Mouse (Mus musculus): ENCODE results near the gene Arntl2. TPM values are rescaled to one million over a fixed set of nuclear protein-coding genes. Genes with fewer than 3 reads are reported as not detected.
A peak's percentile ranks its signal among the peaks of the same experiment; 100 is the strongest.
"Not testable (repeated sequence)": the region's sequence is repeated elsewhere in the genome, so short reads cannot be mapped to it uniquely, and the experiment has no call there.

The Arntl2 gene
- total RNA-seq, 2 experiments from 2014 or later: 5.8 to 8.3 TPM

DNA sequence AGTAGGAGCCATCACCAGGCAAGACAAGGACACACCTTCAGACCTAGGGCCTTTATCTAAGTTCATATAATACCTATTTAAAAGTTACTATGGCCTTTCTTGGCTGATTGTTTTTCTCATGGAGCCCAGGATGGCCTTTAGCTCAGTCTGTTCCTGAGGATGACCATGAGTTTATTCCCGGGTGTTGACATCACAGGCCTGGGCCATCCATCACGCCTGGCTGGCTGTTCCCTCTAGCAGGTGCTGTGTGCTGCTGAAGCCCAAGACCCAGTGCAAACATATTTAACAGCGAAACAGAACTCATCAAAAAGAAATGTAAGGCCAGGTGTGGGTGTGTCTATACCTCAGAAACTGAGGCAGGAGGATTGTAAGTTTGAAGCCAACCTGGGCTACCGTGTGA, 43.0 kb downstream of the Arntl2 start:
- intact Hi-C loops (cut with DNase I): loop anchor here (10.0 kb wide), 1 partner anchor 276 kb away; no protein-coding TSS in a partner anchor
- no peak for DNase-seq (ENCODE audit: low spot score in 2 of 2)

DNA sequence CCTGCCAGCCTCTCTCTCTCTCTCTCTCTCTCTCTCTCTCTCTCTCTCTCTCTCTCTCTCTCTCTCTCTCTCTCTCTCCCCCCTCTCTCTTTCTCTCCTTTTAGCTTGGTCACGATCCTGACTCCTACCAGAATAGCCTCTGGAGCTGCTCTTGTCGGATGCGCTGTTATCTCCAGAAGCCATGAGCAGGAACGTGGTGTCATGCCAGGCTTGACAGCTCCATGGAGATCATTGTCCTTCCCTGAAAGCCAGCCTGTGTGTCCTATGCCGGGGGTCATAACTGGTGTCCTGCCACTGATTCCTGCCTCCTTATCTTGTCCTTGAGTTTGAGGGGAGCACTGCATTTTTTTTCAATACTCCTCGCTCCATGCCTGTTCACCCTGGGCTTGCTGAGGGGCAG, 49.0 kb downstream of the Arntl2 start:
- intact Hi-C loops (cut with DNase I): no loop called here
- DNase-seq (ENCODE audit: low spot score in 2 of 2): no peak

DNA sequence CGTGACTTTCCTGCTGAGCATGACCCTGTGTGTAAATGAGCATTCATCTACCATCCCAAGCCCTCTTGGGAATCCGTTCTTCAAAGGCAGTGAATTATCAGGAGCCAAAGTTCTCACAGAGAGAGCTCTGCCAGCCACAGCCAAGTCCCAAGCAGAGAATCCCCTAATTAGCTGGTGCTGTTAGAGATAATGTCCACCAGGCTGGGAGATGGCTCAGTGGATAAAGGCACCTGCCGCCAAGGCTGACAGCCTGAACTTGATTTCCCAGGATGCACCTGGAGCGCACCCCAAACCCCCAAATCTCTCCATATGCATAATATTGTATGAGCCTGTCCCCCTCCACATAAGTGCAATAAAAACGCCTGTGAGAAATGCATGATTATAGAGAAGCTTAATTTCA, 49.5 kb downstream of the Arntl2 start:
- intact Hi-C loops (cut with DNase I): no loop called here

DNA sequence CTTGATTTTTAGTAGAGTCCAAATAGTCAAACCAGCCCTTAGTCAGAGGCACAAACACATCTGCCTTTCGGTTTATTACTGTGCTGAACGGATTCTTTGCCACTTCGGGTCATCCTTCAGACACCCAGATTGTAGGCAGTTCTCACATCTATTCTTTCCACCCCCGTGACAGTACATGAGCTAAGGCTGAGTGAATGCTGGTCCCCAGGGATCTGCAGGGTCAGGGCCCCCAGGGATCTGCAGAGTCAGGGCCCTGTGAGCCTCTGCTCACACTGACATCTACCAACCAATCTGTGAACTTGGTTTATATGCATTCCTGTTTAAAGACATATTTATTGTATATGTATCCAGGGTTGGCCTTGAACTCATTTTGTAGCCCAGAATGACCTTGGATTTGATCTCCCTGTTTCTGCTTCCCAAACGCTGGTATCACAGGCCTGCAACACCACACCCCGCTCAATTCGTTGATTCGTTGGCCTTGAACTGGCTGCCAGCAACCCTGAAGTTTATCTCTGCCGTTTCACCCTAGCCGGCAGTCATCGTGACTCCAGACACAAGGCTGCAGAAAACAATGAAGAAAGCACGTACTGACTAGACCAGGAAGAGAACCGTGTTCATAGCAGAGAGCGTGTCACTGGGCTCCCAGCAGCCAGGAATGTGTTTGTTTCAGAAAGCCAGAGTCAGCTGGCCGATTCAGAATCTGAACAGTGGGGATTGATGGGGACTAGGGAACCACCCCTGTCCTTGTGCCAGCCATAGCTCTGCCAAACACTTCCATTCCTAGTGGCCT, 50.3 kb downstream of the Arntl2 start:
- intact Hi-C loops (cut with DNase I): no loop called here
- no peak for DNase-seq (ENCODE audit: low spot score in 2 of 2)

More for the DNA sequence above, 49.5 kb downstream of the Arntl2 start:
- no peak for DNase-seq (ENCODE audit: low spot score in 2 of 2)

DNA sequence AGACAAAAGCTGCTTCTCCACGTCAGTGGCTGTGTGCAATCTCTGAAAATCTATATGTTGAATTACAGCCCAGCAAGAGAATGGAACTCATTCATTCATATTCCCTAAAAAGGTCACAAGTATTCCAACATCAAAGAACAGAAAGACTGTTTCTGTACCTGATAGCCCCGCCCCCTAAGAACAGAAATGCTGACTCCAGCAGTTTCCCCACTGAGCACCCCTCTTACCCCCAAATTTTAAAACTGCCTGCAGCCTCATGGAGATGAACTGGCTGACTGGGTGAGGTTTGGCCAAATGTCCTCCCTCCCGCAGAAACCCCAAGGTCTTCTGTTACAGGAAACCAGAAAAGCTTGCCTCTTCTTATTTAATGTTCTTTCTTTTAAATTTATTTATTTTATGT, 51.5 kb downstream of the Arntl2 start:
- intact Hi-C loops (cut with DNase I): no loop called here
- DNase-seq (ENCODE audit: low spot score in 2 of 2): no peak

DNA sequence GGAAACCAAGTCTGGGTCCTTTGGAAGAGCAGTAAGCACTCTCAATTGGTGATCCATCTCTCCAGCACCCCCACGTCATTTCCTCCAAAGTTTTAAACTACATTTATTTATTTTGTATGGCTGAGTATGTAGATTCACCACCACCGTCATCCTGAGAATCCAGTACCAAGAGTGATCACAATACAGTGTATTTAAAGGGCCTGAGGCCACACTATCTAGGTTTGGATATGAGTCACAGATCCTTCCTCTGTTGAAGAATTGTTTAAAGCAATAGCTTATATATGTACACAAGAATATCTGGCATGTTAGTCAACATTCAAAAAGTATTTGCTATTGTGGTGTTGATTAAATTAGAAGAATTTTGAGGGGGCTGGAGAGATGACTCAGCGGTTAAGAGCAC, 52.4 kb downstream of the Arntl2 start:
- intact Hi-C loops (cut with DNase I): no loop called here
- no peak for DNase-seq (ENCODE audit: low spot score in 2 of 2)

DNA sequence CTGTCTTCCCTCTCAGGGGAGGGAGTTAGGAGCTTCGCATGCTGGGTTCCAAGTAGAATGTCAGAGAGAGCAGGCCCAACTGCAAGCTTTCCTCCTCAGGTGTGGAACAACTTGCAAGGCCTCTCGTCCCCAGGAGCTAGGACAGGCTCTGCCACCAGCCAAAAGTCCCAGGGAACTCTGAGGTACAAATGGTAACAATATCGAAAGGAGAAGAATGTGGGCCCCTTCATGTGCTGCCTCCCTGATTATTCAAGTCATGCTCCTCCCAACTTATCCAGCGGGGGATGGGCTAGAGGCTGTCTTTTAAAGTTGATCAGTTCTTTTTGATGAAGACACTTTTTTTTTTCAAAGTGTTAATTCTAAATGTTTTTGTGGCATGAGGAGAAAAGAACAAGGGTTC, 54.2 kb downstream of the Arntl2 start, which contains the start of gene Smco2:
TSS of gene Smco2 (plus strand) at position 55 of the 400 bp plus-strand sequence.
- intact Hi-C loops (cut with DNase I): no loop called here
- no peak for DNase-seq (ENCODE audit: low spot score in 2 of 2)

DNA sequence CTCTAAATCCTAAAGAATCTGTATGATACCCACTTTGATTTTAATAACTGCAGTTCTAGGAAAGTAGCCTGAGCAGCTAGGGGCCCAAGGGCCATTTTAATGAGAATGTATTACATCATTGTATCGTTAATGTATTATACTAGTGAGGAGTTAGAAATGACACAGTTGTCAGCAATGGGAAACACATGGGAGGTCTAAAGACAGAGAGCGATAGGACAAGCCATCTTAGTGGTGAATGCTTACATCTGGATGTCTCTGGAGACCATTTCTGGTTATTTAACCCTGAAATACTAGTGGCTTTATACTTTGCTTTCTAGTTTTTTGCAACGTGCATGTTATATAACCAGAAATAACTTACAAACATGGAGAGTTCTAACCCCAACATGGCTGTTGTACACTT, 56.1 kb downstream of the Arntl2 start:
- intact Hi-C loops (cut with DNase I): no loop called here
- no peak for DNase-seq (ENCODE audit: low spot score in 2 of 2)

DNA sequence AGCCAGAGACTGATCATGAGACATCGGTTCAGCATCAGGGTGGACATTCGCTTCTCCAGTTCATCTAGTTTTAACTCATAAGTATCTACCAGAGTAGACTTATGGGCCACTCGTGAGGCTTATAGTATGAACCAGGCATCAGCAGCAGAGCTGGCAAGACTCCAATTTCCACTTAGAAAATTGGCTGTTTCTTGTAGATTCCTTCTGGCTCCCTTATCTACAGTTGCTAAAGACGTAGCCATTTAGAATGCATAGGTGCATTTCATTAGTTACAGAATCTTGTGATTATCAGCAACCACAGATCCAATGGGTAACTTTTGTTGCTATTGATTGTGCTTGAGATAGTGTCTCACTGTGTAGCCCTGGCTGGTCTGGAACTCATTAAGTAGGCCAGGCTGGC, 56.9 kb downstream of the Arntl2 start:
- intact Hi-C loops (cut with DNase I): no loop called here
- DNase-seq (ENCODE audit: low spot score in 2 of 2): no peak

DNA sequence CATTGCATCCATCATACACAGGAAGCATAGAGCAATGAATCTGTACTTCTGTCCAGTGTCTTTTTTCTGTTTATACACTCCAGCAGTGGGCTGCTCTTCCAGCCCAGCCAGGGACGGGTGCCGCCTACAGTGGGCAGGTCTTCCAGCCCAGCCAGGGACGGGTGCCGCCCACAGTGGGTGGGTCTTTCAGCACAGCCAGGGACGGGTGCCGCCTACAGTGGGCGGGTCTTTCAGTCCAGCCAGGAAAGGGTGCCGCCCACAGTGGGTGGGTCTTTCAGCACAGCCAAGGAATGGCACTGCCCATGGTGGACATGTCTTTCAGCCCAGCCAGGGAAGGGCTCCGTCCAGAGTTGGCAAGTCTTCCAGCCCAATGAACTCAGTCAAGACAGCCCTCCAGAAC, 59.3 kb downstream of the Arntl2 start:
- no peak for DNase-seq (ENCODE audit: low spot score in 2 of 2)
- intact Hi-C loops (cut with DNase I): no loop called here

DNA sequence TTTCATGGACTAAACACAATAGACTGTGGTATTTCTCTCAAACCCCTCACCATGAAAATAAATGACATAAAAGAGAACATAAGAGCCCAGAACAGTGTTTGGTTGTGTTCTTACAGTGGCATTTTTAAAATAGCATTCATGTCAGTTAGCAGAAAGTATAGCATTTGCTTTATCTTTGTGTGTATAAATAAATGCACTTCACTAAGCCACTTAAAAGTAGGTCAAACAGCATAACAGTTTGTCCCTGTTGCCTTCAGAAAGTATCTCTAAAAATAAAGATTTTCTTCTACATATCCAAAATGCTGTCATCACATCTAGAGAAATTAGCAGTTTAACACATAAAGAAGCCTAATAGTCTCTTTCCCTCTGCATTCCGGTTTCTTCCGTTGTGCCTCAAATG, 61.5 kb downstream of the Arntl2 start:
- no peak for DNase-seq (ENCODE audit: low spot score in 2 of 2)
- intact Hi-C loops (cut with DNase I): no loop called here

DNA sequence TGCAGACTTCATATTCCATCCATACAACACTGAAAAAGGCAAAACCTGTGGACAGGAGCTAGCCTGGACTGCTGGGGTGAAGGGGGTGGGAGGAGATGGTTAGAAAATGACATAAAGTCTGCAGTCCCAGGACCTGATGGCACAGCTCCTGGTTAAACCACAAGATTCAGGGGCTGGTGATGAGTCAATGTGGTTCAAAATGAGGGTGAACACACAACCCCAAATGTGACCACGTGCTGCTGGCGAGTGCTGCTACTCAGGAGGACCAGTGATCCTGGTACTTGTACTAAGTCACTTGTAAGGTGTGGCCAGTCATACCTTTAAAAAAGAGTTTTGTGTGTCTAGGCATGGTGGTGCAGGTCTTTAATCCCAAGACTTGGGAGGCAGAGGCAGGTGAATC, 67.3 kb downstream of the Arntl2 start:
- no peak for DNase-seq (ENCODE audit: low spot score in 2 of 2)
- intact Hi-C loops (cut with DNase I): no loop called here

DNA sequence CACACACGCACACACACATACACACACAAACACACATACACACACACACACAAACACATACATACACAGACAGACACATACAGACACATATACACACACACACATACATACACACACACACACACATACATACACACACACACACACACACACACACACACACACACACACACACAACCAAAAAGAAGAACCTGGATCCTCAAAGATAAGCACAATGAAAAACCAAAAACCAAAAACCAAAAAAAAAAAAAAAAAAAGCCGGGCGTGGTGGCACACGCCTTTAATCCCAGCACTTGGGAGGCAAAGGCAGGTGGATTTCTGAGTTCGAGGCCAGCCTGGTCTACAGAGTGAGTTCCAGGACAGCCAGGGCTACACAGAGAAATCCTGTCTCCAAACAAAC, 68.5 kb downstream of the Arntl2 start:
- DNase-seq (ENCODE audit: low spot score in 2 of 2); intact Hi-C loops (cut with DNase I): not testable (repeated sequence)

DNA sequence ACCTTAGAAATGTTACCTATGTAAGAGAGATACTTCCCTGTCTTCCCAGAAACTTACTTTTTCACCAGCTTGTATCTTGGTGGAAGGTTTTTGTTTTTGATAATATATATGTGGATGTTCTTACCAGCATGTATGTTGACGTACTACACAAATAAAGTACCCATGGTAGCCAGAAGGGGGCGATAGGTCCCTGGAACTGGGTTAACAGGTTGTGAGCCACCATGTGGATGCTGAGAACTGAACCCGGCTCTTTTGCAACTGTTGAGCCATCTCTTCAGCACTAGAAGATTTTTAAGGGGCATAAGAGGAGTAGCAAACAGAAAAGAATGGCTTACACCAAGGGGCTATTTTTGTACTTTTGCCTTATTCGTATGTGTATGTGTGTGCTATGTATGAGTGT, 69.8 kb downstream of the Arntl2 start:
- no peak for DNase-seq (ENCODE audit: low spot score in 2 of 2)
- intact Hi-C loops (cut with DNase I): no loop called here

DNA sequence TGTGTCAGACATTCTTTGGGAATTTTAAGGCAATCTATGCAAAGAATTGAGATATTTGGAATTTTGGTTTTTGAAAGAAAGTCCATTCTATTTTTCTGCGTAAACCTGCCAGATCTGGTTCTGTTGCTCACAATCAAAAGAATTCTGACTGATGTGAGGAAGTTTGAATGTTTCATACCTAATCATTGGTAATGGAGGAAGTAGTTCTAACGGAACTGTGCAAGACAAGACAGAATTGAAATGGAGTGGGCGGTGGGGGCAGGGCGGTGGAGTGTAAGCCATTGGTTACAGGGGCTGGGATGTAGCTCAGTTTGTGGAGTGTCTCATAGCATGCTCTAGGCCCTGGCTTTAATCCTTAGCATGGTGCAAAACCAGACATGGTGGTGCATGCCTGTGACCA, 76.1 kb downstream of the Arntl2 start:
- DNase-seq (ENCODE audit: low spot score in 2 of 2): no peak
- intact Hi-C loops (cut with DNase I): no loop called here

DNA sequence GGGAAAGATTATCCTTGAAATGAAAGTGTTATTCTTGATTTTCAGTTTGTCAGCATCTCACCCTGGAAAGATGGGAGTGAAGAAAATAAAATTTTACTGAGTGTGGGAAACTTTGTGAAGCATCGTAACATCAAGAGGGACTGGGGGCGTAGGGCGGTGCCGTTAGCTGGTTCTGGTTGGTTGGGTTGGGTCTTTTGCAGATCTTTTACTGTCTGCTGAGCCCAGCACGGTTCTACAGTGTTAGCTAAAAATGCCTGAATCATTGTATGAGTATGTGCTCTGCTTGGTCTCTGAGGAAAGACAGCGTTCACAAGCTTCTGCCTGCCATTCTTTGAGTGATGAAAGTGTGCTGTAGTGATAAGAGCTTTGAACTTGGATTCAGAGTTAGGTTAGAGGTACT, 78.6 kb downstream of the Arntl2 start:
- intact Hi-C loops (cut with DNase I): no loop called here
- no peak for DNase-seq (ENCODE audit: low spot score in 2 of 2)

DNA sequence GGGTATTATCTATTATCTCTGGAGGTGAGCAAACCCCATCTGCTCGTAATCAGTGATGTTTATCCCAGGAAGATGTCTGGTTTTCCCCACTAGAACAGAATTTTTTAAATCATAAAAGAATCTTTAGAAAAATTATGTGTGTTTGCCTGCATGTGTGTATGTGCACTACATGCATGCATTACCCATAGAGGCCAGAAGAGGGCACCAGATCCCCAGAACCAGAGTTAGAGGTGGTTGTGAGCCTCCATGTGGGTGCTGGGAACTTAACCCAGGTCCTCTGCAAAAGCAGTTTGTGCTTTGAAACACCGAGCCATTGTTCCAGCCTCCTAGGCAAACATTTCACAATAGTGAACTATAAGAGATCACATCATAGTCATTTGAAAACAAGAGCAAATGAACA, 81.0 kb downstream of the Arntl2 start:
- intact Hi-C loops (cut with DNase I): loop anchor here (1.0 kb wide), 1 partner anchor 78 kb away; no protein-coding TSS in a partner anchor
- no peak for DNase-seq (ENCODE audit: low spot score in 2 of 2)

DNA sequence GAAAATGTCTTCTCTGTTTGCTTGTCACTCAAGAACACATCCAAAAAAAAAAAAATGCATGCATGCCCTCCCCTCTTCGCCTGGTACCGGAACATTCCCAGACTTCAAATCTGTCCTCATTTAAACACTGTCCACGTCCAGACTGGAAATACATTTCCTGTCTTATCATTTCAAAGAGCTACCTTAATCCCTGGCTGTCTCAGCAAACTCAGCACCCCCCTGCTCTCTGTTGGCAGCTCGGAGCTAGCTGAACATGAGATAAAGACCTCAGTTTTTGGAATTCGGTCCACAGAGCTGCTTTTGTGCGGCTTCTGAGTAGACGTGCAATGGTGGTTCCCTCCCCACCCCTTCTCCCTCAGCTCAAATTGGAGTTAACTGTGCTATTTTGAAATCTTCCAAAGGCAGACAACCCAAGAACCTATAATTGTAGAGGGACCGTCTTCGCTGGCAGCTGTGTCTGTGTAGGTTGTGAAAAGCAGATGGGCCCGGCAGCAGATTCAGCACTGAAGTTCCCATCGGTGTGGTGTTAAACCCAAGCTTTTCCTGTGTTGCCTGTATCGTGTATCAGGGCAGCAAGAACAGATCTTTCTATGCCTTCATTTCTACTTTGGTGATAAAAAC, 81.7 kb downstream of the Arntl2 start:
- intact Hi-C loops (cut with DNase I): loop anchor here (1.0 to 2.0 kb wide), 2 partner anchors 43 to 78 kb away; no protein-coding TSS in a partner anchor

DNA sequence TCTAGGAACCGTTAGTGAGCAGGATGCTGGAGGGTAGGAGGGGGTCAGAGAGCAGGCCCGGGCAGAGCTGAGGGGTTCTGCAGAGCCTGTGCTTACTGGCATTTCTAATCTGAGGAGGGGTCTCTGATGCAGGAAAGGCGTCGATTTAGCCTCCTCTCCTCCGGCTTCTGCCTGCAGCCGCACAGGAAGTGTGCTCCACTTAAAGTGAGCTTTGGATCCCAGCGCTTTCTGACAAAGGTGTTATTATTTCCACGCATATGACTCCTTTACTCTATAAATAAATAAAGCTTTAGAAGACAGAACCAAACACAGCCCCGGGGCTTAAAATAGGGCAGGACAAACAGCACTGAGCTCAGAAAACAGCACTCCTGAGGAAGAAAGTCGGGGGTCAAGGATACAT, 83.1 kb downstream of the Arntl2 start:
- no peak for DNase-seq (ENCODE audit: low spot score in 2 of 2)
- intact Hi-C loops (cut with DNase I): loop anchor here (2.0 kb wide), 1 partner anchor 44 kb away; no protein-coding TSS in a partner anchor

More for the DNA sequence above, 81.7 kb downstream of the Arntl2 start:
- peak; percentile 76 to 96 for DNase-seq (ENCODE audit: low spot score in 2 of 2)

DNA sequence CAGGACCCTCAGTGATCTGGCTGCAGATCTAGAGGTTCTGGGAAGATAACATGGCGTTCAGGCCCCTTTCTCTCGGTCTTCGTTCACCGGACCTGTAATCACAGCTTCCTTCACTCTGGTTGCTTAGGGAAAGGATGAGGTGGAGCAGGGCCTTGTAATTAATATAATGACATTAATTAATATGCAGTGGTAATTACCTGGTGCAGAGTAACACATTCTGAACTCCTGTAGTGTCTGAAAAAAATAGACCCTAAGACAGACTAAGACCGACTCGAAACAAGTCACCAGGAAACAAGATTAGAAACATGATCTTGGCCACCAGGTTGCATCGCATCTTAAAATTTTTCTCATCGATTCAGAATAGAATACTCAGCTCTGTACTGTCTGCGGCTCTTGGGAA, 84.0 kb downstream of the Arntl2 start:
- intact Hi-C loops (cut with DNase I): loop anchor here (2.0 kb wide), 1 partner anchor 45 kb away; no protein-coding TSS in a partner anchor
- no peak for DNase-seq (ENCODE audit: low spot score in 2 of 2)

DNA sequence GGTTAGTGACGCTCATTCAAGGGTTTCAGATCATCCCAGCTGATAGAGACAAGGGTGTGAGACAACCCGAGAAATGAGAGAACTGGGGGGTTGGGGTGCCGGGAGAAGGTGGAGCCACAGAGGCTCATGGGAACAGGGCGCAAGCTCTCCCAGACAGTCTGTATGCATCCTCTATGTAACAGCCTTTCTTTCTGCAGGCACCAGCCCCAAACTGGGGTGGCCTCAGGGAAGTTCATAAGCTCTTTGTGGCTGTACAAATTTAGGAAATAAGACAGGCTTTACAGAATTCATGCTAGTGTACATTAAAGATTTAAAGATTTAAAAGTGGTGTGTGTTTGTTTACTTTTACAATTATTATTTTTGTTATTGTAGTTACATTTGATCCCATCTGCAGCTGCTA, 84.4 kb downstream of the Arntl2 start:
- intact Hi-C loops (cut with DNase I): no loop called here
- DNase-seq (ENCODE audit: low spot score in 2 of 2): no peak
